Mouse (Mus musculus) liver, embryonic 13.5 days (tissue): ENCODE data around the gene Tpcn2. TPM values are rescaled to one million over a fixed set of nuclear protein-coding genes. Genes with fewer than 3 reads are reported as not detected.

Experiments used
- ATAC-seq: fragments of 200-750 bp; cut with Nextera tagmentation; 2 replicates; pipeline ENCODE4 v1.8.0; 2017; ENCODE audit warnings: low read depth, mild to moderate bottlenecking, moderate number of reproducible peaks, moderate library complexity
- DNase-seq: peaks from one replicate; pipeline ENCODE4 v3.0.0; 2022
- H3K27ac ChIP-seq: fragments of 300-500 bp; sonication (generic); 2 replicates; pipeline ENCODE4 v1.5.1; 2015; ENCODE audit warnings: moderate library complexity, mild to moderate bottlenecking, inconsistent platforms
- H3K27me3 ChIP-seq: fragments of 300-500 bp; sonication (generic); 2 replicates; pipeline ENCODE4 v1.6.1; 2015; ENCODE audit warnings: mild to moderate bottlenecking, inconsistent platforms
- H3K36me3 ChIP-seq: fragments of 300-500 bp; sonication (generic); 2 replicates; pipeline ENCODE4 v1.6.1; 2015; ENCODE audit warnings: mild to moderate bottlenecking, inconsistent platforms
- H3K4me1 ChIP-seq: fragments of 300-500 bp; sonication (generic); replicated peaks from 2 replicates; pipeline ENCODE4 v1.6.1; 2015; ENCODE audit warnings: inconsistent platforms
- H3K4me2 ChIP-seq: fragments of 300-500 bp; sonication (generic); 2 replicates; pipeline ENCODE4 v1.6.1; 2015; ENCODE audit warnings: inconsistent platforms, mild to moderate bottlenecking, moderate library complexity
- H3K4me3 ChIP-seq: fragments of 300-500 bp; sonication (generic); replicated peaks from 2 replicates; pipeline ENCODE4 v1.5.1; 2015; ENCODE audit warnings: mild to moderate bottlenecking, inconsistent platforms
- H3K9ac ChIP-seq: fragments of 300-500 bp; sonication (generic); 2 replicates; pipeline ENCODE4 v1.6.1; 2015; ENCODE audit warnings: mild to moderate bottlenecking, inconsistent platforms
- H3K9me3 ChIP-seq: fragments of 300-500 bp; sonication (generic); replicated peaks from 2 replicates; pipeline ENCODE4 v1.6.1; 2016; ENCODE audit warnings: inconsistent platforms
- WGBS: fragments of 180-500 bp; shearing (Covaris S2); methylation state at CpG from one replicate; pipeline ENCODE4 v1.1.7; 2015; ENCODE audit not compliant: insufficient replicate concordance; 5-methylcytosine and 5-hydroxymethylcytosine counted together
- polyA plus RNA-seq: library from polyadenylated mRNA; unstranded; fragments of >200 nt; fragmentation: Nextera tagmentation; extraction: Ambion mirVana; gene quantifications from 2 replicates; pipeline ENCODE4 v1.2.1, GENCODE M21; 2015

Gene Tpcn2
- polyA plus RNA-seq, 1 experiment from 2014 or later = 1.9 TPM

DNA sequence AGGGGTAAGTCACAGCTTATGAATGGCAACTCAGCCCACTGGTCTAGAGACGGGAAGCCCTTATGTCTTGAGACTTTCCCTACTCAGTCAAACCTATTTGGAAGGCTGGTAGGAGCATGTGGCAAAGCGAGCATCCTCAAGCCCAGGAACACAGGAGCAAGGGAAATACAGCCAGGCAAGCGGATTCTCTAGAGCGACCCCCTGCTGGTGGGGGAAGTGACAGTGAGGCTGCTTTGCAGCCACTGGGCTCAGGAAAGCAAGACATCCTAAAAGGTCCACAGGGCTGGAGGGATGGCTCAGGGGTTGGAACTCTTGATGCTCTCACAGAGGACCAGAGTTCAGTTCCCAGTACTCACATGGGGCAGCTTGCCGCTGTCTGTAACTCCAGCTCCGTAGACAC, 87.5 kb downstream of the Tpcn2 start:
- no peaks in the 10 kb centered on the region for H3K4me1 ChIP-seq
- H3K4me3 ChIP-seq = no peak overlapping the region
- no peaks in the 10 kb centered on the region for H3K27me3 ChIP-seq
- H3K36me3 ChIP-seq = no peaks in the 10 kb centered on the region
- WGBS = 68% methylated on average over 6 of the region's 6 CpGs
- H3K9ac ChIP-seq = no peak overlapping the region
- ATAC-seq (no peak), DNase-seq (no peak)
- H3K4me2 ChIP-seq = no peak overlapping the region
- H3K27ac ChIP-seq = no peak overlapping the region
- no peaks in the 10 kb centered on the region for H3K9me3 ChIP-seq

DNA sequence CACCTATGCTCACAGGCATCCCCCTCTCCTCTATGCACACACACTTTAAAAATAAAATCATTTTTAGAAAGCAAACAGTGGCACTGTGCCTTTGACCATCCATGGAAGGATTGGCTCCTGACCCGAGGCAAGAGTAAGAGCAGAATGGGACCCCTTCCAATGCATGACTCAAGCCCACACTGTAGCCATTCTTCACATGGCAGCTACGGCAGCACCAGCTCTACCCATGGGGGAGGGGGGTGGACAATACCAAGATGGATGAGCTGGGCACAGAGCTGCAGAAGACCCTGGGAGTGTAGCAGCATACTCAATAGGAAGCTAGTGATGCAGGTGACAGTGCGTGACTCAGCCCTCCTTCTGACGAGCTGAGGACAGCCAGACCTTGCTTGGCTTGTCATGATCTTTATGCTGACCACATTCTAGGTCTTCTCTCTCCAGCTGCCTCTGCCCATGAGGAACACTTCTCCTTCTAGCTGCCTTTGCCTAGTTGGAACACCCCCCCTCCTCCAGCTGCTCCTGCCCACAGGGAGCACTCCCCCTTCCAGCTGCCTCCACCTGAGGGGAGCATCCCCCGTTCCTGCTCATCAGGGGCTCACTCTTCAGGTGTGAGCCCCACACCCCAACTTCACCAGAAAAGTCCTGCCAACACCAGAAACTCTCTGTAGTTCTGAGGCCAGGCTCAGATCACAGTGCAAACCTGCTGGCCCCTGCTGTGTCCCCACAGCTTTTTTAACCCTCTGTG, 88.5 kb downstream of the Tpcn2 start:
- H3K4me1 ChIP-seq = no peaks in the 10 kb centered on the region
- H3K9me3 ChIP-seq = no peaks in the 10 kb centered on the region
- H3K27ac ChIP-seq = no peak overlapping the region
- no peak for ATAC-seq
- DNase-seq = no peak
- no peak overlapping the region for H3K9ac ChIP-seq
- H3K27me3 ChIP-seq = no peaks in the 10 kb centered on the region
- H3K36me3 ChIP-seq = no peaks in the 10 kb centered on the region
- H3K4me2 ChIP-seq = no peak overlapping the region
- 37% methylated on average over 5 of the region's 5 CpGs for WGBS
- no peak overlapping the region for H3K4me3 ChIP-seq

DNA sequence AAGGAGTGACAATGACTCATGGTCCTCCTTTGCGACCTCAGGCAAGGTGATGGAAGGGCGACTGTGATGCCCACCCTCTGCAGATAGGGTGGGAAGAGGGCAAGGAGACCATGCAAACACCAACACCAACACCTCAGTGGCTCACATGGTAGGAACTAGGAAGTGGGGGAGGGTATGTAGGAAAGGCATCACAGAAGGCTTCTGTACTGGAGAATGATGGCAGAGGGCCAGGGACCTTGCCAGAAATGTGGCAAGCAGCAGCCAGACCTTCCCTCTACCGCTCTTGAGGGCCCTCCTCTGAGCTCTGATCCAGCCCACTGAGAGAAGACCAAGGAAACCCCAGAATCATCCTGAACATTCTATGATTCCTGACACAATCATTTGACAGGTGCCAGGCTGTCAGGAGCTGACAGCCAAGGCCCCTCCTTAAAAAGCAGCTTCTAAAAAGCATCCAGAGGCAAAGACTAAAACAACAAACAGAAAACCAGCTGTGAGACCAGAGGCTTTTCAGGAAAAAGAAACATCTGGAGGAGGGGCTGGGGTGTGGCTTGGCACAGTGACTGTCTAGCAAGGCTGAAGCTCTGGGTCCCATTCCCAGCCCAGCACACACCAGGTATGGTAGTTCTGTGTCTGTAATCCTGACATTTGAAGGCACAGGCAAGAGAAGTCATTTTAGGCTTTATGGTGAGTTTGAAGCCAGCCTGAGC, 89.2 kb downstream of the Tpcn2 start:
- Histone ChIP-seq H3K4me1 (no peaks in the 10 kb centered on the region), H3K9ac (no peak overlapping the region), H3K36me3 (no peaks in the 10 kb centered on the region), H3K27ac (no peak overlapping the region), H3K27me3 (no peaks in the 10 kb centered on the region), H3K4me2 (no peak overlapping the region), H3K9me3 (no peaks in the 10 kb centered on the region), H3K4me3 (no peak overlapping the region)
- DNase-seq (no peak), ATAC-seq (no peak)
- WGBS = 40% methylated on average over 3 of the region's 3 CpGs

DNA sequence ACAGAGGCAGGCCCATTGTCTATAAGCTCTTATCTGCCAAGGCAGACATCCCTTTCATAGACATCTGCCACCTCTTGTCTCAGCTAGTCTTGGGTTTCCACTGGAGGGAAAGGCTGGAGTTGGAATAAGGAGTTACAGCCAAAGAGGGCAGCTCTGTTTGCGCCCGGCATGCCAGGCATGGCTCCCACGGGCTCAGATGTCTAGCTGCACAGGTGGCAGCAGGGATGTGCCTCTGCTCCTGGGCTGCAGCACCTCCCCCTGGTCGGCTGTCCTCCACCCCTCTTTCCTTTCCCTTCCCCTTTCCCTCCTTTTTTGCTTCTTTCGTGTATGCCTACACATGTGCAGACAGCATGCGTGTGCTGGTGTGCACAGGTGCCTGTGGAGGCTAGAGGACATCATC, 91.0 kb downstream of the Tpcn2 start:
- Histone ChIP-seq H3K36me3 (no peaks in the 10 kb centered on the region), H3K27ac (no peak overlapping the region), H3K4me3 (no peak overlapping the region), H3K9ac (no peak overlapping the region), H3K27me3 (no peaks in the 10 kb centered on the region), H3K4me1 (no peaks in the 10 kb centered on the region), H3K4me2 (no peak overlapping the region), H3K9me3 (no peaks in the 10 kb centered on the region)
- no peak for DNase-seq
- 60% methylated on average over 6 of the region's 6 CpGs for WGBS
- no peak for ATAC-seq

DNA sequence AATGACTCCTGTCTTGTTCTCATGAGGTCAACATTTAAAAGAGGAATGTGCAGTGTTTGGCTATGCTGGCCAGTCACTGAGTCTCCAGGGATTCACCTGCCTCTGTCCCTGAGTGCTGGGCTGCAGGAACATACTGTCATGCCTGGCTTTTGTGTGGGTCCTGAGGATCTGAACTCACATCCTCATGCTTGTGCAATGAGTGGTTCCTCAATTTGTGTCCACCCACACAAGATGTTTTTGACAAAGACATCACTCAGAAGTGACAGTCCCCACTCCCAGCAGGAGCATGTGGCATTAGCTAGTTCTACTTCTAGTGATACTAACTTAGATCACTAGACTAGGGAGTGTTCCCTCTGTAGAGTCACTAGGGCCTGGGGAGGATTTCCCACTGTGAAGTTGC, 93.3 kb downstream of the Tpcn2 start:
- ATAC-seq (no peak), DNase-seq (no peak)
- no peaks in the 10 kb centered on the region for H3K36me3 ChIP-seq
- H3K9me3 ChIP-seq = no peaks in the 10 kb centered on the region
- no peaks in the 10 kb centered on the region for H3K27me3 ChIP-seq
- no peak overlapping the region for H3K9ac ChIP-seq
- H3K4me1 ChIP-seq = no peaks in the 10 kb centered on the region
- H3K27ac ChIP-seq = no peak overlapping the region
- no peak overlapping the region for H3K4me3 ChIP-seq
- H3K4me2 ChIP-seq = no peak overlapping the region

DNA sequence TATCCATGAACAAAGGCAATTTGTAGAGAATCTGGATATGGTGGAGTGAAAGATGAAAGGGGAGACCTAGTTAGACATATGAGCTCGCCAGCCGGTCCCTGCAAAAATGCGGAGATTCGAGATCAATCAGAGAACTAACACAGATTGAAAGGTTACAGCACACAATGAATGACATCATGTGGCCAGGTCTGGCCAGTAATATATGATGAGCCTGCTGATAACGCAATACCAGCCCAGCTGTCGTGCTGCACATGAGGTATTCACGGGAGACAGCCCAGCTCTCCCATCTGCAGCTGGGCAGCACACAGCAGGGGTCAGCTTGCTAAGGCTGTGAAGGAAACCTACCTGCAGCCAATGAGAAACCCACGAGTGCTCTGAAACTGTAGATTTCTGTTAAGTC, 94.5 kb downstream of the Tpcn2 start:
- H3K4me3 ChIP-seq = no peak overlapping the region
- no peak overlapping the region for H3K27ac ChIP-seq
- H3K4me2 ChIP-seq = no peak overlapping the region
- ATAC-seq = no peak
- no peaks in the 10 kb centered on the region for H3K27me3 ChIP-seq
- H3K36me3 ChIP-seq = no peaks in the 10 kb centered on the region
- H3K9ac ChIP-seq = no peak overlapping the region
- no peaks in the 10 kb centered on the region for H3K9me3 ChIP-seq
- 59% methylated on average over 8 of the region's 8 CpGs for WGBS
- DNase-seq = no peak
- H3K4me1 ChIP-seq = no peaks in the 10 kb centered on the region

DNA sequence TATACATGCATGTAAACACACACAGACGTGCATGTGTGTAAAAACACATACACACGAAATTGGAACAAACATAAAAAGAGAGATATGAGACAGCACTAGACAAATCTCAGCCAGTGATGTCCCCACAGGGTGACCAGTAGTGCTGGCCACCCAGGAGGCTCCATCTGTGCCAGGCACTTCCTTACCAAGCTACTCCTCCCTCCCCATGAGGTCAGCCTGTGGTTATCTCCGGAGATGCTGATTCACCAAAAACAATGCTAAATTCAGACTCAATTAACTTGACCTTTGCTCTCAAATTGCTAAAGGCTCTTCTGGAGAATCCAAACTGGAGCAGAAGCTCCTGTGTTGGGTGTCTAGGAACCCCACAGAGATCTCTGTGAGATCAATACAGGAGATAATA, 96.0 kb downstream of the Tpcn2 start:
- no peaks in the 10 kb centered on the region for H3K4me1 ChIP-seq
- H3K4me2 ChIP-seq = no peak overlapping the region
- H3K36me3 ChIP-seq = no peaks in the 10 kb centered on the region
- no peak overlapping the region for H3K9ac ChIP-seq
- 35% methylated on average over 3 of the region's 3 CpGs for WGBS
- H3K27ac ChIP-seq = no peak overlapping the region
- H3K4me3 ChIP-seq = no peak overlapping the region
- ATAC-seq (no peak), DNase-seq (no peak)
- no peaks in the 10 kb centered on the region for H3K9me3 ChIP-seq
- H3K27me3 ChIP-seq = no peaks in the 10 kb centered on the region

DNA sequence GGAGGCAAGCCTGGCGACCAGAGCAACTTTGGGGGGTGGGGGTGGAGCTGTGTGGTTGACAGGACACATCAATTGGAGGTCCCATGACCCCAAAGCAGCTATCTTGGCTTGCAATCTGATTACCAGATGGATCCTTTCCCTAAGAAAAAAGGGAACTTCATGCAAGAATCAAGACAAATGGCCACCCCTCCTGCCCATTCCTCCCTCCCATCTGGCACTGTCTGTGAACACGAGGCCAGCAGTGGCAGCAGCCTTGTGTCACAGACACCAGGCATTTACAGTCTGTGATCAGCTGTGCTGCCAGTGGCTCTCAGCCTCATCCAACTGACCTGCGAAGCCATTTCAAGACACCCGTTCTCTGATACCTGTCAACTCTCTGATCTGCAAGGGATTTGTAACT, 101.4 kb downstream of the Tpcn2 start:
- H3K9me3 ChIP-seq = no peaks in the 10 kb centered on the region
- no peak overlapping the region for H3K27ac ChIP-seq
- no peak for ATAC-seq
- H3K9ac ChIP-seq = no peak overlapping the region
- DNase-seq = no peak
- H3K27me3 ChIP-seq = no peaks in the 10 kb centered on the region
- H3K36me3 ChIP-seq = no peaks in the 10 kb centered on the region
- H3K4me1 ChIP-seq = no peaks in the 10 kb centered on the region
- WGBS = 40% methylated on average over 4 of the region's 4 CpGs
- no peak overlapping the region for H3K4me2 ChIP-seq
- no peak overlapping the region for H3K4me3 ChIP-seq

DNA sequence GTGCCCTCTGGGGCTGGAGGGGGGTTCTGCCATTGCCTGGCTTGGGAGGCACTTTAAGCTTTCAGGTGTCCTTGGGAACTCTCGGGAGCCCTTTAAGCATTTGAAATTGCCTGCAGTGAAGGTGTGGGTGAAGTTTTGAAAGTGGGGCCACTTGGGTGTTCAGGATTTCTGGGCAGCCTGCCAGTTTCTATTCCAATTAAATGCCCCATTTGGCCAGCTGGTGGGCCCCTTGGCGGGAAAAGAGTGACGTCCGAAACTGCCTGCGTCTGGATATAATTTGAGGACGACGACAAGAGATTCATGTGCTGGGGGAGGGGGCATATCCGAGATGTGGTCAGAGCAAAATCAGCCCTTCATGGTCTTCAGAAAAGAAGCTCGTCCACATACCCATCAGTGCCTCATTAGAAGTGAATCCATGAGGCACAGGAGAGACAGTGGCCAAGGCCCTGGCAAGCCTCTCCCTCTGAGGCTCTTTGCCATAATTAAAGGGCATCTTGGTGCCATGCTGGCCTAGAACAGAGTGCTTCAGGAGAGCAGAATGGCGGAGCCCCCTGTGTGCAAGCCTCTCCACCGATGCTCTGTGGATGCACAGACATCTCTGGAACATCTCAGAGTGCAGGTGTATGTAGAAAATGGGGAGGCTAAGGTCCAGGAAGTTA, 102.3 kb downstream of the Tpcn2 start:
- Histone ChIP-seq H3K4me3 (no peak overlapping the region), H3K9me3 (no peaks in the 10 kb centered on the region), H3K4me1 (no peaks in the 10 kb centered on the region), H3K27ac (no peak overlapping the region), H3K9ac (no peak overlapping the region), H3K27me3 (no peaks in the 10 kb centered on the region), H3K36me3 (no peaks in the 10 kb centered on the region), H3K4me2 (no peak overlapping the region)
- WGBS = 74% methylated on average over 11 of the region's 11 CpGs
- ATAC-seq (no peak), DNase-seq (no peak)

DNA sequence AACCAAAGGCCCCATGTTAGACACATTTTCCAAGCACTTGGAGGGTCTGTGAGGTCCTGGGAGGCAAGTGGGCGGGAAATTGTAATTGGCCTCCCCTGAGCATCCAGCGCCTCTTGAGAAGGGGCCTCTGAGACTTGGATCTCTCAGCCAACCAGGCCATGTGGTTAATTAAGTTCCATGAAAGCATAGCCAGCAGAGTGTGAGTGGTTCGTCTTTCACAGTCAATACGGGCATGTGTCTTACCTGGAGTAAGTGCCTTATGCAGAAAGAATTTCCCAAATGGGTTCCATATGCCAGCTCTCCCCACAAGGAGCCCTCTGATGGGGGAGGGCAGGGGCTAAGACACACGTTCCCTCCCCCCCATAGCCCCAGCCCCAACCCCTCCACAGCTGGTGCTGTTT, 104.1 kb downstream of the Tpcn2 start:
- DNase-seq = no peak
- H3K36me3 ChIP-seq = no peaks in the 10 kb centered on the region

DNA sequence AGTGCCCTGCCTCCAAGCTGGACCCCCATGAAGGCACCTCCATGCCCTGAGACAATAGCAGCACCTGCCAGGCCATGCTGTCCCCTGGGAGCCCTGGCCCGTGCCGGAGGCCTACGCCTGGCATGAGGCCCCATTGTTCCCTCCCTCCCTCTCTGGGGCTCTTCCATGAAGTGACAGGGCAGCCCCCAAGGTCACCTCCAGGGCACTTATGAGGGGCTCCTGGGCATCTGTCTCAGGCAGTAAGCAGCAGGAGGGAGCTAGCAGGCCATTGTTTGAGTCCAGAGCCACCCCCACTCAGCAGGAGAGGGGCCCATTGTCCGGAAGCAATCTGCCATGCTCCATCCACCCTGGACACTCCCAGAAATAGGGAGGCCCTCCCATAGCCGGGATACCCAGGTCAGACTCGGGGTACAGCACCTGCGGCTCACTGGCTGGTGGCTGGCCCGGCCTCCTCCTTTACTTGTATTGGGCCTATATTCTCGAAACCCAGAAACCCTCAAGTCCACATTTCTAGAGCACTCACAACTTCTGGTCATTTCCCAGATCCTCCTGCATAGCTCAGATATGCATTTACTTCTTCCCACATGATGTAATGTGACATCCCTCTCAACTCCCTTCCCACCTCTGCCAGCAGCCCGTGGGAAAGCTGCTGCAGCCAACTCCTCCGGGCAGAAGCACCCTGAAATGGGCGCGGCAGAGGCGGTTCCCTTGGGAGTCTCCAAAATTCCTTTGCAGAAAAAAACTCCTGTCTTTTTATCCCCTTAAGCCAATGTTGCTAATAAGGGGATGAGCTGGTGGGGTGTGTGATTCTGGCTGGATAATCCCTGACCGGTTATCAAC, 106.8 kb downstream of the Tpcn2 start:
- no peaks in the 10 kb centered on the region for H3K36me3 ChIP-seq
- H3K9me3 ChIP-seq = no peaks in the 10 kb centered on the region
- DNase-seq (no peak), ATAC-seq (no peak)
- no peak overlapping the region for H3K9ac ChIP-seq
- H3K4me1 ChIP-seq = no peaks in the 10 kb centered on the region
- H3K4me2 ChIP-seq = no peak overlapping the region
- peaks cover 7% of the 10 kb centered on the region; the same call in 1 of the 2 replicates for H3K27me3 ChIP-seq
- no peak overlapping the region for H3K27ac ChIP-seq
- H3K4me3 ChIP-seq = no peak overlapping the region
- WGBS = 63% methylated on average over 15 of the region's 15 CpGs

More for the DNA sequence above, 104.1 kb downstream of the Tpcn2 start:
- no peak overlapping the region for H3K4me3 ChIP-seq
- H3K9ac ChIP-seq = no peak overlapping the region
- no peak overlapping the region for H3K27ac ChIP-seq
- no peaks in the 10 kb centered on the region for H3K27me3 ChIP-seq
- WGBS = 35% methylated on average over 5 of the region's 5 CpGs
- no peaks in the 10 kb centered on the region for H3K4me1 ChIP-seq
- no peak for ATAC-seq
- no peak overlapping the region for H3K4me2 ChIP-seq
- no peaks in the 10 kb centered on the region for H3K9me3 ChIP-seq
